ENCODE assay signal across 12 mouse cellular contexts in genomic region chr15:94776119-94777069, GRCm38 (mm10).
A peak's percentile ranks its signal among the peaks of the same experiment; 100 is the strongest.
DNase-seq lines count a peak whose midpoint lies in the region; ATAC-seq and TF ChIP-seq lines count a peak whose summit lies in the region.
"Had no signal": no experiment of that assay in that cellular context is flagged by ENCODE, and none has a peak within 500 bp of the region (broad histone marks: within the 10 kb centered on the region; RNA-seq: fewer than 3 reads in every experiment).

No protein-coding gene starts in this region.

- H3K4me1 ChIP-seq in lung, embryonic 14.5 days (ENCODE audit: insufficient read depth), result no peaks in the 10 kb centered on the region
- no peaks in the 10 kb centered on the region for H3K4me1 ChIP-seq in lung, adult 2 months (ENCODE audit: control insufficient read depth, insufficient read depth, low read length)
- H3K4me1 ChIP-seq in embryonic facial prominence, embryonic 15.5 days, result no peaks in the 10 kb centered on the region
- H3K4me1 ChIP-seq: lung, embryonic 15.5 days had no signal

- no peak overlapping the region for H3K4me3 ChIP-seq in lung, embryonic 14.5 days (ENCODE audit: low read depth, low read length)
- H3K4me3 ChIP-seq in lung, adult 2 months (replicated peaks; ENCODE audit: extremely low read depth, low read depth, low read length), result no peak overlapping the region
- H3K4me3 ChIP-seq in embryonic facial prominence, embryonic 15.5 days (replicated peaks), result no peak overlapping the region
- H3K4me3 ChIP-seq: lung, embryonic 15.5 days had no signal

- 45% methylated on average over 17 of the region's 17 CpGs for WGBS in lung, embryonic 14.5 days
- 50% methylated on average over 17 of the region's 17 CpGs for WGBS in lung, adult 2 months
- WGBS in embryonic facial prominence, embryonic 15.5 days, result 35% methylated on average over 17 of the region's 17 CpGs

- no peak for TF ChIP-seq CTCF in lung, embryonic 14.5 days (IDR thresholded peaks at IDR 0.05; ENCODE audit: low read depth)
- no peak for TF ChIP-seq CTCF in lung, adult 2 months (IDR thresholded peaks at IDR 0.05; ENCODE audit: insufficient read depth, low read length)

- TF ChIP-seq POLR2A in lung, adult 2 months (IDR thresholded peaks at IDR 0.05; ENCODE audit: borderline replicate concordance, extremely low read depth, low read depth, low read length), result no peak

- no peaks in the 10 kb centered on the region for H3K27me3 ChIP-seq in lung, embryonic 14.5 days (ENCODE audit: insufficient read depth, low read length)
- no peaks in the 10 kb centered on the region for H3K27me3 ChIP-seq in embryonic facial prominence, embryonic 15.5 days
- H3K27me3 ChIP-seq: lung, embryonic 15.5 days had no signal

- H3K4me2 ChIP-seq in lung, embryonic 14.5 days, result peak overlapping the region; percentile 11; the same call in 1 of the 2 replicates
- H3K4me2 ChIP-seq in embryonic facial prominence, embryonic 15.5 days (replicated peaks), result no peak overlapping the region
- H3K4me2 ChIP-seq: lung, embryonic 15.5 days had no signal

- no peak overlapping the region for H3K9ac ChIP-seq in lung, embryonic 14.5 days
- no peak overlapping the region for H3K9ac ChIP-seq in embryonic facial prominence, embryonic 15.5 days
- H3K9ac ChIP-seq: lung, embryonic 15.5 days had no signal

- no peak for ATAC-seq in lung, embryonic 14.5 days (ENCODE audit: insufficient read depth)
- peak; percentile 60; the same call in 1 of the 2 replicates for ATAC-seq in embryonic facial prominence, embryonic 15.5 days (ENCODE audit: insufficient number of reproducible peaks, low FRiP score, low TSS enrichment, low read depth)

- no peaks in the 10 kb centered on the region for H3K36me3 ChIP-seq in lung, embryonic 14.5 days (ENCODE audit: insufficient read depth)
- H3K36me3 ChIP-seq in embryonic facial prominence, embryonic 15.5 days, result no peaks in the 10 kb centered on the region
- H3K36me3 ChIP-seq: lung, embryonic 15.5 days had no signal

- DNase-seq in lung, embryonic 14.5 days, result no peak
- no peak for DNase-seq in lung, adult 2 months
- DNase-seq in kidney, postnatal 14 days, result peak; percentile 21
- peak; percentile 3 for DNase-seq in retina, postnatal 7 days (ENCODE audit: low read depth, low spot score)
- DNase-seq in left cerebral cortex, adult 9 months (ENCODE audit: low spot score in 2 of 2), result no peak
- no peak for DNase-seq in spleen, postnatal 36 days (ENCODE audit: low spot score in 2 of 2)
- DNase-seq in adipocyte (ENCODE audit: low spot score), result no peak
- DNase-seq: cerebellum, adult 8-10 months; right cerebral cortex, postnatal 4 days; thymus, postnatal 25 days had no signal

- H3K27ac ChIP-seq in lung, embryonic 14.5 days (ENCODE audit: low read depth), result no peak overlapping the region
- no peak overlapping the region for H3K27ac ChIP-seq in embryonic facial prominence, embryonic 15.5 days (replicated peaks)
- H3K27ac ChIP-seq: lung, embryonic 15.5 days had no signal

- H3K9me3 ChIP-seq in lung, embryonic 14.5 days (ENCODE audit: low read depth, low read length), result no peaks in the 10 kb centered on the region
- H3K9me3 ChIP-seq in embryonic facial prominence, embryonic 15.5 days (replicated peaks), result no peaks in the 10 kb centered on the region
- H3K9me3 ChIP-seq: lung, embryonic 15.5 days had no signal

Comparison
In these comparisons a context has a peak if more than half of its experiments do, and no peak if none do; other contexts are left out.
1. DNase-seq: peak in kidney, postnatal 14 days (single experiment) and retina, postnatal 7 days (single experiment); none in lung, embryonic 14.5 days (single experiment), lung, adult 2 months (single experiment), left cerebral cortex, adult 9 months (0 of 2), spleen, postnatal 36 days (0 of 2) and adipocyte (single experiment).